Mouse (Mus musculus) limb, embryonic 15.5 days (tissue): ENCODE data around the gene Rasl11b. TPM values are rescaled to one million over a fixed set of nuclear protein-coding genes. Genes with fewer than 3 reads are reported as not detected.

ENCODE experiments used
- ATAC-seq: fragments of 200-750 bp; cut with Nextera tagmentation; 2 replicates; pipeline ENCODE4 v1.8.0; 2017; ENCODE audit warnings: low read depth, moderate TSS enrichment; ENCODE audit not compliant: insufficient number of reproducible peaks, low FRiP score, low TSS enrichment
- H3K27ac ChIP-seq: fragments of 300-500 bp; sonication (generic); 2 replicates; pipeline ENCODE4 v1.5.1; 2015; ENCODE audit warnings: moderate library complexity, mild to moderate bottlenecking, inconsistent platforms
- H3K27me3 ChIP-seq: fragments of 300-500 bp; sonication (generic); 2 replicates; pipeline ENCODE4 v1.6.1; 2015; ENCODE audit warnings: inconsistent platforms
- H3K36me3 ChIP-seq: fragments of 300-500 bp; sonication (generic); 2 replicates; pipeline ENCODE4 v1.6.1; 2015; ENCODE audit warnings: inconsistent platforms
- H3K4me1 ChIP-seq: fragments of 300-500 bp; sonication (generic); 2 replicates; pipeline ENCODE4 v1.6.1; 2015; ENCODE audit warnings: inconsistent platforms
- H3K4me2 ChIP-seq: fragments of 300-500 bp; sonication (generic); 2 replicates; pipeline ENCODE4 v1.6.1; 2015; ENCODE audit warnings: mild to moderate bottlenecking, inconsistent platforms
- H3K4me3 ChIP-seq: fragments of 300-500 bp; sonication (generic); 2 replicates; pipeline ENCODE4 v1.5.1; 2015; ENCODE audit warnings: mild to moderate bottlenecking, inconsistent platforms
- H3K9ac ChIP-seq: fragments of 300-500 bp; sonication (generic); 2 replicates; pipeline ENCODE4 v1.6.1; 2015; ENCODE audit warnings: inconsistent platforms
- H3K9me3 ChIP-seq: fragments of 300-500 bp; sonication (generic); 2 replicates; pipeline ENCODE4 v1.6.1; 2016; ENCODE audit warnings: inconsistent platforms
- WGBS: fragments of 180-500 bp; shearing (Covaris S2); methylation state at CpG from one replicate; pipeline ENCODE4 v1.1.7; 2015; 5-methylcytosine and 5-hydroxymethylcytosine counted together
- polyA plus RNA-seq: library from polyadenylated mRNA; unstranded; fragments of >200 nt; fragmentation: Nextera tagmentation; extraction: Ambion mirVana; gene quantifications from 2 replicates; pipeline ENCODE4 v1.2.1, GENCODE M21; 2015

Gene Rasl11b
- polyA plus RNA-seq, 1 experiment from 2014 or later = 133 TPM

DNA sequence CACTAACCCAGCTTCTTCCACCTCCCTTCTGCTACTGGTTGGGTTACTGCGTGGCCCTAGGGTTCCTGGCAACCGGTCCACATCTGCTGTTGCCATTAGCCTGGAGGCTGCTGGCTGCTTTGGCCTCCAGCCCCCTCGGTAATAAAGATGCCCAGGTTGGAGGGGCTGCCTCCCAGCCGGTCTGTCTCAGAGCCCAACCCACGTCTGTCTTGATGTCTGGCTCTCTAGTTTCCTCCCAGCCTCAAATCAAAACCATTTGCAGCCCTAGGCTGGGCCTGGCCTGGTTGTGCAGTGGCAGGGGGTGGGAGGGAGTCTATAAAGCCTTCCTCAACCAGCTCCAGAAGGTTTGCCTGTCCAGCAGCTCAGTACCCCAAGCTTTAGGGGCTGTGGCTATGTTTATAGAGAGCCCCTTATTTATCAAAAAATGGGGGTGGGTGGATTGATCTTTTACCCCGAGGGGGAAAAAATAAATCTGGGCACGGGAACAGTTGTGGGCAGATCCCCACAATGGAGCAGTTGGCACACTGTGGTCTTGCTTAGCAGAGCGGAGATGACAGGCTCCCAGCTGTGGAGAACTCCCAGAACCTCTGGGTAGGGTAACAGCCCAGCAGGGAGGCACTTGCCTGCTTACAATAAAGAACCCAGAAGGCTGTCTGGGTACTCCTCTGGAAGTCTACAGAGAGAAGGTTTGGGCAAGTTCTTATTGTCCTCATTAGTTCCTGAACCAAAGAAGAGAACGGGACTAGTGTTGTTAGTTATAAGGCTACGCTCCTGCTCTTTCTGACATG lies 6.7 kb downstream of the Rasl11b start:
- Histone ChIP-seq H3K27ac (peak overlapping the region; percentile 81), H3K4me3 (no peak overlapping the region), H3K9me3 (no peaks in the 10 kb centered on the region), H3K27me3 (no peaks in the 10 kb centered on the region), H3K4me1 (peaks cover 72% of the 10 kb centered on the region), H3K4me2 (peak overlapping the region; percentile 14; the same call in 1 of the 2 replicates), H3K9ac (no peak overlapping the region), H3K36me3 (peaks cover 20% of the 10 kb centered on the region)
- 30% methylated on average over 10 of the region's 10 CpGs for WGBS
- ATAC-seq = peak; percentile 86

DNA sequence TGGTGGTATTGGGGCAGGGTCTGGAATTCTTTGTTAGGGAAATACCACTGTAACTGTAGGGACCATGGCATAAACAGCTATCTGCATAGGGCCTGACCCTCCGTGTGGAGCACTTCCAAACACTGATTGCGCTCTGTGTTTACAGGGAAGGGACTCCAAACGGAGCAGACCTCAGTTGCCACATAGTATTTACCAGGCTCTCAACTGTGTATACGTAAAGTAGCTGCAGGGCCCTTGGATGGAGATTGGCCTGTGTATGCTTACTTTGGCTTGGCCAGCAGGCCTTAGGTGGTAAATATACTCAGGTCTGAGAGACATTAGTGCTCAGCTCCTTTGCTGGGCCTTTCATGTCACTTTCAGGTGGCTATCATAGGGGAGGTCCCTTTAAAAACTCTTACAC lies 7.4 kb downstream of the Rasl11b start:
- H3K4me1 ChIP-seq = peaks cover 66% of the 10 kb centered on the region
- H3K27ac ChIP-seq = peak overlapping the region; percentile 81
- H3K27me3 ChIP-seq = no peaks in the 10 kb centered on the region
- no peak overlapping the region for H3K9ac ChIP-seq
- peaks cover 17% of the 10 kb centered on the region for H3K36me3 ChIP-seq
- H3K9me3 ChIP-seq = no peaks in the 10 kb centered on the region
- no peak overlapping the region for H3K4me2 ChIP-seq
- 60% methylated on average over 4 of the region's 4 CpGs for WGBS
- H3K4me3 ChIP-seq = no peak overlapping the region
- ATAC-seq = no peak

DNA sequence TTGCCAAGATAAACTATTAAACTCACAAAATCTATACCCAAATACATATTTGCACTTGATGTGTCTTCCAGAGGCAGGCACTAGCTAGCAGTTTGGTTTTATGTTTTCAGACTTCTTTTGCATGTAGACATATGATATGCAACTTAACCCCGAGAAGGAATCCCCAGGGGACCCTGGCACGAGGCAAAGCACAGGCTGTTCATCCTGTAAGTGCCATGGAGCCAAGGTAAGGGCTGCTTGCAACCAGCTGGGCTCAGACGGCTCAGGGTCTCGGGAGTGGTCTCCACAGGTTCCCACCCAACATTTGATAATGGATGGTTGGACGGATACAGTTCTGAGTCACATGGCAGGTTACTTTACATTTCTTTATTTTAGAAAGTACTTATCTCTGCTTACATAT lies 9.4 kb downstream of the Rasl11b start:
- ATAC-seq = no peak
- peaks cover 6% of the 10 kb centered on the region for H3K36me3 ChIP-seq
- H3K4me1 ChIP-seq = peaks cover 53% of the 10 kb centered on the region
- no peaks in the 10 kb centered on the region for H3K27me3 ChIP-seq
- H3K9me3 ChIP-seq = no peaks in the 10 kb centered on the region
- WGBS = 53% methylated on average over 5 of the region's 5 CpGs
- no peak overlapping the region for H3K4me2 ChIP-seq
- no peak overlapping the region for H3K9ac ChIP-seq
- no peak overlapping the region for H3K4me3 ChIP-seq
- H3K27ac ChIP-seq = 0 out of 2 replicates have a peak overlapping the region, but pooled peaks have one; percentile 54

DNA sequence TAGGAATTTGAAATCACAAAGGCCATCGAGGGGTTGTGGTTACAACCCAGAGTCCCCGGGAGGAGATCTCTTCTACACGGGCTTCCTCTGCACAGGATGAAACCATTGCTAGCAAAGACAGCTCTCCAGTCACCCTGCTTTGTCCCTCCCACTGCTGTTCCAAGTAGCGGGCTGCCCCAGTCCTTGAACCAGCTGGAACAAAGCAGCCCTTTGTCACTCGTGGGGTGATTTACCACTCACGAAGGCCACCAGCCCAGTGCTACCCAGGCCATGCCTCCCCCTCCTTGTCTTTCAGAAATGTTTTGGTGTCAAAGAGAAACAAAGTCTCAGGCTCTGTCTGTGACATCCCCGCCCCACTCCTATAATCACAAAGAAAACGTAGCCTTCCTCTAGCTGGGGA lies 10.4 kb downstream of the Rasl11b start:
- no peak for ATAC-seq
- 48% methylated on average over 8 of the region's 8 CpGs for WGBS
- peaks cover 53% of the 10 kb centered on the region for H3K4me1 ChIP-seq

DNA sequence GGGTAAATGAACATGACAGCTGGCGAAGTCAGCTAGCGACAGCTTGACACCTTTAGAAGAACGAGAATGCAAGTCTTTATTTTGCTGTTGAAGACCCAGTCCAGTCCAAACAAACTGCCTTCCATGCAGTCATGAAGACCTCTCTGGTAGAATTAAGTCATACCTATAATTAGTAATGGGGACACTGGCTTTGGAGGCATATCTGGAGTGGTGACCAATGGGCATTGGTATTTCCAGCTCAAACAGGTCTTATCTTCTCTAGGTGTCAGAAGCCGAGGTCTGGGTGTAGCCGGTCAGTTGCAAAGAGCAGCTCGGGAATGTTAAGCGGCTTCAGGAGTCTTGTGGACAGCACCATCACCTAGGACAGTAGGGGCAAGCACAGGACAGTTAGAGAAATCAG lies 11.0 kb downstream of the Rasl11b start:
- Histone ChIP-seq H3K4me2 (no peak overlapping the region), H3K9me3 (no peaks in the 10 kb centered on the region), H3K27ac (0 out of 2 replicates have a peak overlapping the region, but pooled peaks have one; percentile 7), H3K36me3 (no peaks in the 10 kb centered on the region), H3K4me1 (peaks cover 50% of the 10 kb centered on the region), H3K9ac (no peak overlapping the region), H3K27me3 (no peaks in the 10 kb centered on the region), H3K4me3 (no peak overlapping the region)
- ATAC-seq = no peak
- 92% methylated on average over 7 of the region's 7 CpGs for WGBS

More for the DNA sequence above, 10.4 kb downstream of the Rasl11b start:
- H3K27ac ChIP-seq = peak overlapping the region; percentile 7; the same call in 1 of the 2 replicates
- no peaks in the 10 kb centered on the region; the same call in 1 of the 2 replicates for H3K36me3 ChIP-seq
- H3K4me3 ChIP-seq = no peak overlapping the region
- no peaks in the 10 kb centered on the region for H3K27me3 ChIP-seq
- H3K4me2 ChIP-seq = no peak overlapping the region
- H3K9ac ChIP-seq = no peak overlapping the region
- H3K9me3 ChIP-seq = no peaks in the 10 kb centered on the region

DNA sequence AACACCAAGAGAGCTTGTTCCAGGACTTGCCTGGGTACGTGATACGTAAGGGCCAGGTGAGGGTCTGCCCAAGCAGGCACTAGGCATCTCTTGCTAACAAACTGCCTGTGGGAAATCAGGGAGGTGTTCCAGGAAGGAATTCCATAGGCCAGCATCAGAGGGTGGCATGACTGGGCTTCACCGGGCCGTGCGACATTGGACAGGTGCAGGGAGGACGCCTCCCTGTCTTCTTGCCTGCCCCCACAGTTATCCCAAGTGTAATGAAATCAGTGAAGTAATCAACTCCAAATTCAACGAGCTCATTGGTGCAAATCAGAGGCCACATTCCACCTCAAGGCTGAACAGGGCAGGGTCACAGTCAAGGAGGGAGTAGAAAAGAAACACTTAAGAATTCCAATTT lies 11.6 kb downstream of the Rasl11b start:
- no peak for ATAC-seq
- Histone ChIP-seq H3K4me3 (no peak overlapping the region), H3K4me1 (peaks cover 50% of the 10 kb centered on the region), H3K27ac (no peak overlapping the region), H3K27me3 (no peaks in the 10 kb centered on the region), H3K36me3 (no peaks in the 10 kb centered on the region), H3K9ac (no peak overlapping the region), H3K4me2 (no peak overlapping the region), H3K9me3 (no peaks in the 10 kb centered on the region)
- 91% methylated on average over 7 of the region's 7 CpGs for WGBS

DNA sequence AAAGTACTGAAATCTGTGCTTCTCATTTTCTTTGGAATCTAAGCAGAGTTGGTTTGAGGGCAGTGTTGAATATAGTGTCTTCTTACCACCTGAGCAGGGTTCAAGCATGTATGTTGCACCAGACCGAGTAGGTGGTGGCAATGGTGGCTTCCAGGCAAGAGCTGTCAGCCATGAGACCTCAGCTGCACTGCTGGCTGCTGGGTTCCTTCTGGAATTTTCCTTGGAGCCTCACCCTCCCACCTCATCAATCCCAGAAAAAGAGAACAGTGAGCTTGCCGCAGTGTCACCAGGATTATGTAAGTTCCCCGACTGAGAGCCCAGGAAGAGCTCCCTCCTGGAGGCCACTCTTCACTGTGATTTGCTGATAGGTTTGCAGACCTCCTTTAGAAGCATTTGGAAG lies 12.1 kb downstream of the Rasl11b start:
- Histone ChIP-seq H3K27me3 (no peaks in the 10 kb centered on the region), H3K9ac (no peak overlapping the region), H3K9me3 (no peaks in the 10 kb centered on the region), H3K4me3 (no peak overlapping the region), H3K36me3 (no peaks in the 10 kb centered on the region), H3K4me1 (peaks cover 46% of the 10 kb centered on the region), H3K27ac (no peak overlapping the region), H3K4me2 (no peak overlapping the region)
- 72% methylated on average over 3 of the region's 3 CpGs for WGBS
- ATAC-seq = no peak

- H3K4me3 ChIP-seq = no peak overlapping the region
- peaks cover 39% of the 10 kb centered on the region for H3K4me1 ChIP-seq
- H3K4me2 ChIP-seq = no peak overlapping the region
- H3K9me3 ChIP-seq = no peaks in the 10 kb centered on the region
- H3K36me3 ChIP-seq = no peaks in the 10 kb centered on the region
- no peak overlapping the region for H3K27ac ChIP-seq
- H3K9ac ChIP-seq = no peak overlapping the region
- H3K27me3 ChIP-seq = no peaks in the 10 kb centered on the region
- no peak for ATAC-seq
- 53% methylated on average over 7 of the region's 7 CpGs for WGBS
These were observed 13.4 kb downstream of the Rasl11b start for GRCm38 (mm10) chr5:74208438-74208837.

DNA sequence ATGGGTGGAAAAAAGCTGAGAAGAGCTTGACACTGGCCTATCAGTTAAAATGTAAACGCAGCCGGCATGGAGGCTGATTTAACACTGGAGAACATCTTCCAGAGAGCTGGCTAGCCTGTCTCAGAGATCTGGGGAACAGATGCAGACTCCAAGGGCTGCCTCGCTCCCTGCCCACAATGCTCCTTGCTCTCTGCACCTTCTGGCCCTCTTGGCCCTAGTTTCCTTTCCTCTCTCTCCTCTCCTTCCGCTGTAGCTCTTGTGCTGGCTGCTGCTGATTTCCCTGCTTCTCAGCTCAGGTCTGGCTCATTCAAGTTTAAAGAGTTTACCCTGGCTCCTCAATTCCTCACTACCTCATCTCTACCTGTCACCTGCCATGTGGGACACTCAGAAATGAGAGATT lies 14.6 kb downstream of the Rasl11b start:
- no peaks in the 10 kb centered on the region for H3K9me3 ChIP-seq
- 66% methylated on average over 4 of the region's 4 CpGs for WGBS
- no peaks in the 10 kb centered on the region for H3K27me3 ChIP-seq
- no peak for ATAC-seq
- H3K4me3 ChIP-seq = no peak overlapping the region
- peaks cover 42% of the 10 kb centered on the region for H3K4me1 ChIP-seq
- no peaks in the 10 kb centered on the region for H3K36me3 ChIP-seq
- peak overlapping the region; percentile 47; the same call in 1 of the 2 replicates for H3K27ac ChIP-seq
- no peak overlapping the region for H3K9ac ChIP-seq
- no peak overlapping the region for H3K4me2 ChIP-seq

- H3K27me3 ChIP-seq = no peaks in the 10 kb centered on the region
- 52% methylated on average over 11 of the region's 11 CpGs for WGBS
- H3K9ac ChIP-seq = no peak overlapping the region
- no peak for ATAC-seq
- peaks cover 40% of the 10 kb centered on the region for H3K4me1 ChIP-seq
- H3K4me3 ChIP-seq = no peak overlapping the region
- H3K4me2 ChIP-seq = no peak overlapping the region
- H3K36me3 ChIP-seq = no peaks in the 10 kb centered on the region
- peak overlapping the region; percentile 22; the same call in 1 of the 2 replicates for H3K27ac ChIP-seq
- no peaks in the 10 kb centered on the region for H3K9me3 ChIP-seq
These were observed 16.3 kb downstream of the Rasl11b start for GRCm38 (mm10) chr5:74211346-74211745.

GRCm38 (mm10) chr5:74214501-74215110 lies 19.5 kb downstream of the Rasl11b start:
- Histone ChIP-seq H3K9ac (no peak overlapping the region), H3K4me1 (peaks cover 37% of the 10 kb centered on the region)

GRCm38 (mm10) chr5:74215125-74215524 lies 20.0 kb downstream of the Rasl11b start:
- H3K4me2 ChIP-seq = no peak overlapping the region
- 18% methylated on average over 4 of the region's 4 CpGs for WGBS

More at GRCm38 (mm10) chr5:74214501-74215110, 19.5 kb downstream of the Rasl11b start:
- ATAC-seq = 0 out of 2 replicates have a peak, but pooled peaks have one; percentile 50
- Histone ChIP-seq H3K27ac (peak overlapping the region; percentile 77), H3K4me2 (no peak overlapping the region), H3K36me3 (no peaks in the 10 kb centered on the region), H3K4me3 (no peak overlapping the region), H3K9me3 (no peaks in the 10 kb centered on the region), H3K27me3 (no peaks in the 10 kb centered on the region)
- WGBS = 14% methylated on average over 7 of the region's 7 CpGs

More at GRCm38 (mm10) chr5:74215125-74215524, 20.0 kb downstream of the Rasl11b start:
- ATAC-seq = no peak
- H3K4me3 ChIP-seq = no peak overlapping the region
- no peaks in the 10 kb centered on the region for H3K27me3 ChIP-seq
- H3K9me3 ChIP-seq = no peaks in the 10 kb centered on the region
- no peaks in the 10 kb centered on the region for H3K36me3 ChIP-seq
- H3K9ac ChIP-seq = no peak overlapping the region
- H3K4me1 ChIP-seq = peaks cover 32% of the 10 kb centered on the region
- peak overlapping the region; percentile 77 for H3K27ac ChIP-seq
